Mouse (Mus musculus) lung, embryonic 14.5 days (tissue): ENCODE measurements around the gene Ankrd27. TPM values are rescaled to one million over a fixed set of nuclear protein-coding genes. Genes with fewer than 3 reads are reported as not detected.
A peak's percentile ranks its signal among the peaks of the same experiment; 100 is the strongest.

ENCODE experiments used
- ATAC-seq: fragments of 200-750 bp; cut with Nextera tagmentation; 2 replicates; pipeline ENCODE4 v1.8.0; 2017; ENCODE audit warnings: mild to moderate bottlenecking, moderate TSS enrichment, moderate library complexity; ENCODE audit not compliant: insufficient read depth
- DNase-seq: peaks from one replicate; pipeline ENCODE4 v3.0.0-alpha.2; 2015
- H3K27ac ChIP-seq: fragments of 300-500 bp; sonication (generic); 2 replicates; pipeline ENCODE4 v1.5.1; 2014; ENCODE audit warnings: low read depth, mild to moderate bottlenecking, moderate library complexity
- H3K27me3 ChIP-seq: fragments of 300-500 bp; sonication (generic); 2 replicates; pipeline ENCODE4 v1.6.1; 2014; ENCODE audit warnings: low read length, control low read depth; ENCODE audit not compliant: insufficient read depth
- H3K36me3 ChIP-seq: fragments of 300-500 bp; sonication (generic); 2 replicates; pipeline ENCODE4 v1.6.1; 2014; ENCODE audit warnings: control low read depth; ENCODE audit not compliant: insufficient read depth
- H3K4me1 ChIP-seq: fragments of 300-500 bp; sonication (generic); 2 replicates; pipeline ENCODE4 v1.6.1; 2014; ENCODE audit warnings: antibody characterized with exemption, control low read depth; ENCODE audit not compliant: insufficient read depth
- H3K4me2 ChIP-seq: fragments of 300-500 bp; sonication (generic); 2 replicates; pipeline ENCODE4 v1.6.1; 2014; ENCODE audit warnings: mild to moderate bottlenecking
- H3K4me3 ChIP-seq: fragments of 300-500 bp; sonication (generic); 2 replicates; pipeline ENCODE4 v1.5.1; 2014; ENCODE audit warnings: low read depth, low read length
- H3K9ac ChIP-seq: fragments of 300-500 bp; sonication (generic); 2 replicates; pipeline ENCODE4 v1.6.1; 2014
- H3K9me3 ChIP-seq: fragments of 300-500 bp; sonication (generic); 2 replicates; pipeline ENCODE4 v1.6.1; 2016; ENCODE audit warnings: low read depth, low read length, control low read depth
- CTCF ChIP-seq: IDR thresholded peaks from 2 replicates; pipeline ENCODE4 v1.5.1; 2016; ENCODE audit warnings: antibody characterized with exemption, low read depth
- WGBS: fragments of 180-500 bp; shearing (Covaris S2); extraction: QIAGEN DNeasy Blood & Tissue Kit; methylation state at CpG from one replicate; pipeline ENCODE4 v1.1.7; 2014; 5-methylcytosine and 5-hydroxymethylcytosine counted together
- polyA plus RNA-seq: library from polyadenylated mRNA; unstranded; fragments of >200 nt; fragmentation: Nextera tagmentation; extraction: Ambion mirVana; gene quantifications from 2 replicates; pipeline ENCODE4 v1.2.1, GENCODE M21; 2014

Ankrd27 gene
- polyA plus RNA-seq, 1 experiment from 2014 or later, result 38.1 TPM

DNA sequence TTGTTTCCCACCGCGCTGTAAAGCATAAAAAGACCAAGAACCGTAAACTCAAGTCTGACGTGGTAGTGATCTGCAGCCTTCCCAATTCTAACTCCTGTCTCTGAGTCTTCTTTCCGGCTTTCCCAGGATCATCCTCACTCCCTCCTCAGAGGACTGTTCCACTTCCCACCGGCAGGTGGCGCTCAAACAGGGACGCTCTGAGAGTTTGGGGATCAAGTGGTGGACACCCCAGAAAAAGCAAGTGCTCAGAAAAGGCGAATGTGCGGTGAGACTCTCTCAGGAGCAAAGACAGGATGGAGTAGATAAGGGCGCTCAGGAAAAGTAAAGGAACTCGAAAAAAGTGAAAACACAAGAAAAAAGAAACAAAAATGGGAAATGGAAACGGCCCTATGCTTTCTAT lies 100.7 kb downstream of the Ankrd27 start:
- Histone ChIP-seq H3K27ac (no peak overlapping the region), H3K4me2 (peak overlapping the region; percentile 45), H3K9ac (no peak overlapping the region), H3K36me3 (peaks cover 16% of the 10 kb centered on the region), H3K27me3 (no peaks in the 10 kb centered on the region), H3K4me1 (no peaks in the 10 kb centered on the region), H3K4me3 (0 out of 2 replicates have a peak overlapping the region, but pooled peaks have one; percentile 6), H3K9me3 (no peaks in the 10 kb centered on the region)
- WGBS, result 21% methylated on average over 13 of the region's 13 CpGs
- ATAC-seq, result peak; percentile 38; the same call in 1 of the 2 replicates
- peak; percentile 93 for TF ChIP-seq CTCF
- peak; percentile 76 for DNase-seq

- peak; percentile 58 for DNase-seq
- H3K9ac ChIP-seq, result no peak overlapping the region
- peak; percentile 73 for ATAC-seq
- no peak for TF ChIP-seq CTCF
- no peaks in the 10 kb centered on the region for H3K27me3 ChIP-seq
- WGBS, result 27% methylated on average over 10 of the region's 10 CpGs
- 0 out of 2 replicates have a peak overlapping the region, but pooled peaks have one; percentile 6 for H3K4me3 ChIP-seq
- peak overlapping the region; percentile 45 for H3K4me2 ChIP-seq
- H3K27ac ChIP-seq, result no peak overlapping the region
- no peaks in the 10 kb centered on the region for H3K4me1 ChIP-seq
- H3K9me3 ChIP-seq, result no peaks in the 10 kb centered on the region
- H3K36me3 ChIP-seq, result peaks cover 20% of the 10 kb centered on the region
Observed at GRCm38 (mm10) chr7:35687229-35687628, 101.2 kb downstream of the Ankrd27 start.

- Histone ChIP-seq H3K9ac (no peak overlapping the region), H3K27me3 (no peaks in the 10 kb centered on the region), H3K4me1 (no peaks in the 10 kb centered on the region), H3K4me2 (no peak overlapping the region), H3K4me3 (no peak overlapping the region), H3K36me3 (peaks cover 21% of the 10 kb centered on the region), H3K27ac (no peak overlapping the region), H3K9me3 (no peaks in the 10 kb centered on the region)
- DNase-seq (no peak), ATAC-seq (no peak)
- whole genome bisulfite sequencing, result 63% methylated on average over 9 of the region's 9 CpGs
- TF ChIP-seq CTCF, result no peak
Observed at GRCm38 (mm10) chr7:35688276-35688675, 102.2 kb downstream of the Ankrd27 start.

Other genes with a start within 250 kb of the Ankrd27 start
- gene Faap24, start 189.4 kb upstream of the Ankrd27 start, polyA plus RNA-seq, result 17.7 and 20.2 TPM in 2 replicates
- gene Cep89, start 189.2 kb upstream of the Ankrd27 start, polyA plus RNA-seq, result 47.9 and 49.4 TPM in 2 replicates
- 0.49 and 0.67 TPM in 2 replicates for gene Slc7a9, start 137.4 kb upstream of the Ankrd27 start, polyA plus RNA-seq
- gene Tdrd12, start 48.5 kb upstream of the Ankrd27 start, polyA plus RNA-seq, result 0.30 and 0.75 TPM in 2 replicates
- 53.9 and 54.9 TPM in 2 replicates for gene Nudt19, start 29.9 kb upstream of the Ankrd27 start, polyA plus RNA-seq
- gene Rgs9bp, start 662 bp upstream of the Ankrd27 start, polyA plus RNA-seq, result 0.24 and 0.36 TPM in 2 replicates
- 266 and 281 TPM in 2 replicates for gene Pdcd5, start 61.3 kb downstream of the Ankrd27 start, polyA plus RNA-seq
- gene Dpy19l3, start 168.2 kb downstream of the Ankrd27 start, polyA plus RNA-seq, result 36.1 and 39.4 TPM in 2 replicates
- 19.0 and 20.6 TPM in 2 replicates for gene Zfp507, start 216.8 kb downstream of the Ankrd27 start, polyA plus RNA-seq